Mouse (Mus musculus) forebrain, embryonic 13.5 days (tissue): Measurements from ENCODE around the gene Susd1. TPM values are rescaled to one million over a fixed set of nuclear protein-coding genes. Genes with fewer than 3 reads are reported as not detected.
A peak's percentile ranks its signal among the peaks of the same experiment; 100 is the strongest.

Experiments
- ATAC-seq: fragments of 200-750 bp; cut with Nextera tagmentation; 2 replicates; pipeline ENCODE4 v1.8.0; 2017
- H3K27ac ChIP-seq: fragments of 300-500 bp; sonication (generic); 2 replicates; pipeline ENCODE4 v1.5.1; 2015; ENCODE audit warnings: inconsistent platforms, mild to moderate bottlenecking, moderate library complexity
- H3K27me3 ChIP-seq: fragments of 300-500 bp; sonication (generic); 2 replicates; pipeline ENCODE4 v1.6.1; 2015; ENCODE audit warnings: mild to moderate bottlenecking, inconsistent platforms
- H3K36me3 ChIP-seq: fragments of 300-500 bp; sonication (generic); 2 replicates; pipeline ENCODE4 v1.6.1; 2015; ENCODE audit warnings: mild to moderate bottlenecking, inconsistent platforms; ENCODE audit not compliant: poor library complexity, severe bottlenecking
- H3K4me1 ChIP-seq: fragments of 300-500 bp; sonication (generic); 2 replicates; pipeline ENCODE4 v1.6.1; 2015; ENCODE audit warnings: inconsistent platforms
- H3K4me2 ChIP-seq: fragments of 300-500 bp; sonication (generic); 2 replicates; pipeline ENCODE4 v1.6.1; 2015; ENCODE audit warnings: inconsistent platforms, mild to moderate bottlenecking, moderate library complexity
- H3K4me3 ChIP-seq: fragments of 300-500 bp; sonication (generic); 2 replicates; pipeline ENCODE4 v1.5.1; 2015; ENCODE audit warnings: mild to moderate bottlenecking, inconsistent platforms
- H3K9ac ChIP-seq: fragments of 300-500 bp; sonication (generic); 2 replicates; pipeline ENCODE4 v1.6.1; 2015; ENCODE audit warnings: mild to moderate bottlenecking, inconsistent platforms
- H3K9me3 ChIP-seq: fragments of 300-500 bp; sonication (generic); replicated peaks from 2 replicates; pipeline ENCODE4 v1.6.1; 2016; ENCODE audit warnings: inconsistent platforms
- WGBS: fragments of 180-500 bp; shearing (Covaris S2); methylation state at CpG from one replicate; pipeline ENCODE4 v1.1.7; 2015; 5-methylcytosine and 5-hydroxymethylcytosine counted together
- polyA plus RNA-seq: library from polyadenylated mRNA; unstranded; fragments of >200 nt; fragmentation: Nextera tagmentation; extraction: Ambion mirVana; gene quantifications from 2 replicates; pipeline ENCODE4 v1.2.1, GENCODE M21; 2015

The Susd1 gene
- polyA plus RNA-seq, 1 experiment from 2014 or later, result 0.72 TPM

GRCm38 (mm10) chr4:59280876-59281275 is 157.6 kb downstream of the Susd1 start:
- H3K4me1 ChIP-seq, result peaks cover 11% of the 10 kb centered on the region; the same call in 1 of the 2 replicates
- no peak for ATAC-seq
- H3K4me2 ChIP-seq, result no peak overlapping the region
- 96% methylated on average over 5 of the region's 5 CpGs for WGBS
- no peaks in the 10 kb centered on the region for H3K27me3 ChIP-seq
- no peak overlapping the region for H3K4me3 ChIP-seq
- no peaks in the 10 kb centered on the region for H3K9me3 ChIP-seq
- H3K27ac ChIP-seq, result no peak overlapping the region
- H3K36me3 ChIP-seq, result no peaks in the 10 kb centered on the region
- no peak overlapping the region for H3K9ac ChIP-seq

GRCm38 (mm10) chr4:59279111-59279510 is 159.3 kb downstream of the Susd1 start:
- H3K27ac ChIP-seq, result no peak overlapping the region
- 87% methylated on average over 5 of the region's 5 CpGs for WGBS
- ATAC-seq, result no peak

GRCm38 (mm10) chr4:59278410-59278809 is 160.0 kb downstream of the Susd1 start:
- H3K4me1 ChIP-seq, result peaks cover 16% of the 10 kb centered on the region; the same call in 1 of the 2 replicates
- no peak overlapping the region for H3K4me3 ChIP-seq
- no peak for ATAC-seq
- no peak overlapping the region for H3K9ac ChIP-seq
- no peaks in the 10 kb centered on the region for H3K27me3 ChIP-seq
- H3K36me3 ChIP-seq, result no peaks in the 10 kb centered on the region
- H3K4me2 ChIP-seq, result no peak overlapping the region
- WGBS, result 91% methylated on average over 7 of the region's 7 CpGs
- no peaks in the 10 kb centered on the region for H3K9me3 ChIP-seq
- no peak overlapping the region for H3K27ac ChIP-seq

More at GRCm38 (mm10) chr4:59279111-59279510, 159.3 kb downstream of the Susd1 start:
- H3K4me2 ChIP-seq, result no peak overlapping the region
- peaks cover 14% of the 10 kb centered on the region; the same call in 1 of the 2 replicates for H3K4me1 ChIP-seq
- no peaks in the 10 kb centered on the region for H3K36me3 ChIP-seq
- no peak overlapping the region for H3K9ac ChIP-seq
- H3K27me3 ChIP-seq, result no peaks in the 10 kb centered on the region
- H3K4me3 ChIP-seq, result no peak overlapping the region
- no peaks in the 10 kb centered on the region for H3K9me3 ChIP-seq

- Histone ChIP-seq H3K36me3 (no peaks in the 10 kb centered on the region), H3K4me3 (no peak overlapping the region), H3K27me3 (no peaks in the 10 kb centered on the region), H3K4me1 (peaks cover 14% of the 10 kb centered on the region; the same call in 1 of the 2 replicates), H3K9ac (no peak overlapping the region), H3K27ac (no peak overlapping the region), H3K9me3 (no peaks in the 10 kb centered on the region), H3K4me2 (no peak overlapping the region)
- no peak for ATAC-seq
- WGBS, result 95% methylated on average over 9 of the region's 9 CpGs
Observed at GRCm38 (mm10) chr4:59277958-59278357, 160.5 kb downstream of the Susd1 start.

- H3K9me3 ChIP-seq, result no peaks in the 10 kb centered on the region
- H3K27ac ChIP-seq, result no peak overlapping the region
- H3K4me3 ChIP-seq, result no peak overlapping the region
- no peak overlapping the region for H3K9ac ChIP-seq
- no peaks in the 10 kb centered on the region for H3K27me3 ChIP-seq
- peaks cover 5% of the 10 kb centered on the region; the same call in 1 of the 2 replicates for H3K4me1 ChIP-seq
- ATAC-seq, result no peak
- no peaks in the 10 kb centered on the region for H3K36me3 ChIP-seq
- no peak overlapping the region for H3K4me2 ChIP-seq
- whole genome bisulfite sequencing, result 60% methylated on average over 2 of the region's 2 CpGs
Observed at GRCm38 (mm10) chr4:59275956-59276355, 162.5 kb downstream of the Susd1 start.

GRCm38 (mm10) chr4:59275494-59275893 is 162.9 kb downstream of the Susd1 start:
- Histone ChIP-seq H3K27me3 (no peaks in the 10 kb centered on the region), H3K9ac (no peak overlapping the region), H3K4me1 (peaks cover 5% of the 10 kb centered on the region; the same call in 1 of the 2 replicates), H3K4me3 (no peak overlapping the region), H3K36me3 (no peaks in the 10 kb centered on the region), H3K27ac (no peak overlapping the region), H3K9me3 (no peaks in the 10 kb centered on the region), H3K4me2 (no peak overlapping the region)
- ATAC-seq, result no peak
- 85% methylated on average over 3 of the region's 3 CpGs for WGBS

GRCm38 (mm10) chr4:59274136-59274535 is 164.3 kb downstream of the Susd1 start:
- peaks cover 3% of the 10 kb centered on the region; the same call in 1 of the 2 replicates for H3K9me3 ChIP-seq

GRCm38 (mm10) chr4:59273342-59273741 is 165.1 kb downstream of the Susd1 start:
- no peak overlapping the region for H3K4me3 ChIP-seq
- peaks cover 5% of the 10 kb centered on the region; the same call in 1 of the 2 replicates for H3K4me1 ChIP-seq
- peaks cover 10% of the 10 kb centered on the region for H3K9me3 ChIP-seq
- H3K27me3 ChIP-seq, result no peaks in the 10 kb centered on the region
- WGBS, result 25% methylated on average over 1 of the region's 1 CpGs
- no peak overlapping the region for H3K4me2 ChIP-seq
- no peaks in the 10 kb centered on the region for H3K36me3 ChIP-seq
- ATAC-seq, result peak; percentile 91
- no peak overlapping the region for H3K27ac ChIP-seq
- H3K9ac ChIP-seq, result no peak overlapping the region

More at GRCm38 (mm10) chr4:59274136-59274535, 164.3 kb downstream of the Susd1 start:
- WGBS, result 84% methylated on average over 4 of the region's 4 CpGs
- Histone ChIP-seq H3K36me3 (no peaks in the 10 kb centered on the region), H3K4me3 (no peak overlapping the region), H3K4me1 (peaks cover 5% of the 10 kb centered on the region; the same call in 1 of the 2 replicates), H3K4me2 (no peak overlapping the region), H3K27me3 (no peaks in the 10 kb centered on the region), H3K27ac (peak overlapping the region; percentile 7; the same call in 1 of the 2 replicates), H3K9ac (no peak overlapping the region)
- ATAC-seq, result no peak

GRCm38 (mm10) chr4:59265631-59266030 is 172.8 kb downstream of the Susd1 start:
- Histone ChIP-seq H3K9ac (no peak overlapping the region), H3K4me3 (no peak overlapping the region), H3K9me3 (peaks cover 10% of the 10 kb centered on the region), H3K27ac (no peak overlapping the region), H3K4me1 (no peaks in the 10 kb centered on the region), H3K36me3 (no peaks in the 10 kb centered on the region), H3K27me3 (no peaks in the 10 kb centered on the region), H3K4me2 (no peak overlapping the region)
- WGBS, result 95% methylated on average over 5 of the region's 5 CpGs
- ATAC-seq, result no peak

GRCm38 (mm10) chr4:59265182-59265581 is 173.3 kb downstream of the Susd1 start:
- Histone ChIP-seq H3K9ac (no peak overlapping the region), H3K27me3 (no peaks in the 10 kb centered on the region), H3K36me3 (no peaks in the 10 kb centered on the region), H3K27ac (no peak overlapping the region), H3K9me3 (peaks cover 10% of the 10 kb centered on the region), H3K4me3 (no peak overlapping the region), H3K4me2 (no peak overlapping the region), H3K4me1 (no peaks in the 10 kb centered on the region)
- no peak for ATAC-seq
- WGBS, result 88% methylated on average over 5 of the region's 5 CpGs

Other genes with a start within 250 kb of the Susd1 start
- 17.1 and 18.1 TPM in 2 replicates for gene Ugcg, start 249.4 kb downstream of the Susd1 start, polyA plus RNA-seq
- 16.0 and 18.7 TPM in 2 replicates for gene Ptbp3, start 110.7 kb upstream of the Susd1 start, polyA plus RNA-seq
- 24.0 and 26.4 TPM in 2 replicates for gene Hsdl2, start 142.9 kb upstream of the Susd1 start, polyA plus RNA-seq
- 39.7 and 42.0 TPM in 2 replicates for gene E130308A19Rik, start 187.6 kb upstream of the Susd1 start, polyA plus RNA-seq